Mouse (Mus musculus) hematopoietic stem cell, adult 5-6 weeks (primary cell): ENCODE results near the gene Tctex1d4. TPM values are rescaled to one million over a fixed set of nuclear protein-coding genes. Genes with fewer than 3 reads are reported as not detected.

ENCODE experiments used
- ATAC-seq, 2 experiments: fragments of 125-278 bp in 1 of 2; replicated peaks in 1 of 2; 2 replicates each; pipeline ENCODE4 v1.8.0; 2016 to 2017; ENCODE audit warnings: inconsistent platforms in 2 of 2, mild to moderate bottlenecking in 2 of 2, moderate number of reproducible peaks in 2 of 2, low read depth in 1 of 2, moderate TSS enrichment in 1 of 2; ENCODE audit not compliant: low FRiP score in 2 of 2, poor library complexity in 2 of 2, severe bottlenecking in 2 of 2, insufficient read depth in 1 of 2, low TSS enrichment in 1 of 2
- total RNA-seq: library from RNA; stranded (forward); fragments of 172-1452, 232-1000 nt; gene quantifications from 2 replicates; pipeline ENCODE4 v1.2.3, GENCODE M21; 2017

The Tctex1d4 gene
- total RNA-seq: not detected in 2 replicates

DNA sequence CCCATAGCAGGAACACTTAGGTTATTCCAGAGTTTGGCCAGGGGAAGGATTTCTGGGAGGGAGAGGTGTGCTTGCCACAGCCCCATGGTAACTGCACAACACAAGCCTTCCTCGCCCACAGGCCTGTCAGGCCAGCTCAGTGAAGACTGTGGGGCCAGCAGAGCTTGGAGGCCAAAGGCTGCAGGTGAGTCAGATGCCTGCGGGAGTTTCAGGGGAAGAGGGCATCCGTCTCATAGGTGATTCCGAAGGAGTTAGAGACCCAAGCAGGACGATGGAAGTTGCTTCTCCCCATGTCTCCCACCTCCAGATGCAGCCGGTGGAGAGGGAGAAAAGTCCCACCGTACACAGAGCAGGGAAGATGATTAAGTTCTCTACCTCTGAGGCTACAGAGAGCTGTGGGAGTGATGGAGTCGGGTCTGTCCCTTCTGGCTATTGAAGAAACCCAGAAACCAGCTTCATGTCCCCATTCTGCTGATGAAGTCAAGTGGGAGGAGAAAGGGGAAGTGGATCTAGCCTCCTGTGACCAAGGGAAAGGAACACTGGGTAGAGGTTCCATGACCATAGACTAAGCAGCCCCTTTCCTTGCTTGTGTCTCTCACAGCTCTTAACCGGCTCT lies at the start of gene Tctex1d4:
Tctex1d4 (plus strand) TSS at position 120 of the 616 bp plus-strand sequence.
- peak; percentile 9 to 20; a peak in 1 of 4 replicates for ATAC-seq

DNA sequence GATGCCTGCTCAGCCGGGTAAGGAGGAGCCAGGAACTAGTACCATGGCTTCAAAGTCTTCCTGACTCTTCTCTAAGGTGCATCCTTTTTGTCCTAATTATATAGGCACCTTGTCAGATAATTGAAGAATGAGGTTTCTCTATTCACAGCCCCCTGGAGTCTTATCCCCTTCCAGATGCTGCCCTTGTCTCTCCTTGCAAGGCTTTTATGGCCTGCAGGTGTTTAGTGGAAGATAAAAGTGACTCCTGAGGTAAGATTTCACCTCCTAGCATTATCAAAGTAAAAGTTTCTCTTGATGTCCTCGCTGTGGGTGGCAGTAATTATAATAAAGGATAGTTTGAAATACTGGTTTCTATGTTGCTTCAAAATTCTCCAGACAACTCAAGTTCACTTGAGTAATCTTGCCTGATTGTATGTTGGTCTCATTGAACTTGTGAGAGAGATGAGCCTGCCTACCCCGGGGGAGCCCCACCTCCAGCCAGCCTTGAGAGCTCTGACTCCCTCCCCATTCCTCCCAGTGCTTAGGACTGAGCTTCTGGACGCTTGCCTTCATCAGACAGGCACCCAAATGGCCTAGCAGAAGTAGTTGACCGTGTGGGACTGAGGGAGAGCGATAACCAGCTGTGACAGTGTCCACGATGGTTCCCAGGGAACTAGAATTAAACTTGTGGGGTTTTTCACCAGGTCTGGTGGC lies 38.5 kb upstream of the Tctex1d4 start:
- no peak for ATAC-seq

DNA sequence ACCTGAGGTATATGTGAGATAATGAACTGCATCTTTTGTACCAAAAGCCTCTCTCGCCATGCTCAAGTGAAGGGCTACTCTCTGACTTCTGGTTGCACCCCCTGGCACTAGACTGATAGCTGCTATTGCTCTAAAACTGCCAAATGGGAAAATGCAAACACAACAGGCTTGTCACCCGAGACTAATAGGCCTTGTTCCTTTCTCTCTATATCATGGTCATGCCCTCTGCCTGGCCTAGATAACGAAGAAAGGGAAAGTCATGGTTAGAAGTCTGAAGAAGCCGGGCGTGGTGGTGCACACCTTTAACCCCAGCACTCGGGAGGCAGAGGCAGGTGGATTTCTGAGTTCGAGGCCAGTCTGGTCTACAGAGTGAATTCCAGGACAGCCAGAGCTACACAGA lies 36.0 kb upstream of the Tctex1d4 start:
- ATAC-seq: no peak

DNA sequence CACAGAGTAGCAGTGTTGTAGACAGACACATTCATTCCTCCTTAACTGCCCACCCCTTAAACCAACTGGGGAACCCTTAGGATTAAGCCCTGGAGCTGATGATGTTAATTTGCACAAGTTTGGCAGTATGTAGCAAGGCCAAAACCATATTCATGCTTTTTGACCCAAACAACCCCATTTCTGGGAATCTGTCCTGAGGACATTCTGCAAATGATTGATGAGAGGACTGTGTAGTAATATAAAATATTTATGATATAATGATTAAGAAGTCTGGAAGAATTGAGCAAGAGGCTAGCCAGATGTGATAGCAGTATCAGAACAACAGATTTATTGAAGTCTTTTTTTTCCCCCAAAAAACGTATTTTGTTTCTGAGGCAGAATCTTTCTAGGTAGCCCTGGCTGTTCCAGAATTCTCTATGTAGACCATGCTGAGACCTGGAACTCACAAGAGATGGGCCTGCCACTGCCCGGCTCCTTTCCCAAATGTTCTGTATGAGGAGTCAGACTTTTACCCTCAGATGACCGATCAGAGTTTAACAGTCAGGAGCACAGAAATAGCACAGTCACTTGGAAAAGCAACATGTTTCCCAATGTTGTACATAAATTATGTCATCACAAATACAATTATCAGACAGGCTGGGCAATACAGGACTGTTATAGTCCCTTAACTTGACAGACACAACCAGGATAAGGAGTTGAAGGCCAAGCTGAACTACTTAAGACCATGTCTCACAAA lies 31.8 kb upstream of the Tctex1d4 start:
- ATAC-seq: no peak

DNA sequence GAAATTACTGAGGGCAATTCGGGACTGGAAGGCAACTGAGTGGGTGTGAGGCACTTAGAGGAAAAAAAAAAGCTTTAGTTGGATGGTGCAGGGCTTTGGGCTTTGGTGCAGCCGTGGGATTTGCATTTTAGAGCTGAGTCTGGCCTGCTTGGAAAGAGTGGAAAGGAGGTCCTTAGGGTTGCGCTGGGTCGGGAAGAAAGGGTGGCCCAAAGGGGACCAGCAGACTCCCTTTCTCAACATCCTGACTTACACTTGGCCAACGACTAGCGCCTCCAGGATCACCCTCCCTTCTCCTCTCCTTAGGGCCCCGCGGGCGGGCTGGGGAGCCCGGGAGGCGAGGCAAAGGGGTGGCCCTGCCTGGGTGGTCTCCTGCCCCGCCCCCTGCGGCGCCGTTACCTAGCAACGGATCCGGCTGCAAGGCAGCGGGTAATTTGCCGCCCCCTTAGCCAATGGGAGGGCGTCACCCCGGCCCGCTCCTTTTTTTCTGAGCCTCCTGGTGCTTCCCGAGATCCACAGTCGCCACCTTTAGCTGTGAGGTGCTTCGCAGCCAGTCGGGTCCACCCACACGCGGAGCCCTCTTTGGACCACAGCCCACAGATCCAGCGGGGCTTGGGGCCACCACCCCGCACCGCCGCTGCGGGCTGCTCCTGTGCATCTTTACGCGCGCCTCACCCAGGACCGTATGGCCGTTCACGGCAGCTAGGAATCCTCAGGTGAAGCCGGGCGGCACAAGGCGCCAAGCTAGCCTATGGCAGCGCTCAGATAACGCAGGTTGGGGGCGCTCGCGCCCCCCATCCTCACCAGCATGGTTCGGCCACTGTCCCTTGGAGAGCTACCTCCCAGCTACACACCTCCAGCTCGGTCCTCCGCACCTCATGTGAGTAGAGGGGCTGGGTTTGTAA lies 30.8 kb upstream of the Tctex1d4 start, which contains the start of gene Ptch2:
Ptch2 (plus strand) TSS at position 525 of the 902 bp plus-strand sequence.
- peak; percentile 22 to 56; a peak in 2 of 4 replicates for ATAC-seq

DNA sequence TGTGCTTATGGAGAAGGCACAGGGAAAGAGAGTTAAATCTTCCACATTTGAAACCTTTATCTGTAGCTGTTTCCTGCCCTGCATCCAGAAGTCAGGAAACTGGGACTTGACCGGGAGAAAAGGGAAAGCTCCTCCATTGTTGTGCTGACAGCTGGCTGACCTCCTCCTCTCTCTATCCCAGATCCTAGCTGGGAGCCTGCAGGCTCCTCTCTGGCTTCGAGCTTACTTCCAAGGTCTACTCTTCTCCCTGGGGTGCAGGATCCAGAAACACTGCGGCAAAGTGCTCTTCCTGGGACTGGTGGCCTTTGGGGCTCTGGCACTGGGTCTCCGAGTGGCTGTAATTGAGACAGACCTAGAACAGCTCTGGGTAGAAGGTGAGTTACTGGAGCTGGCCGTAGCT lies 29.9 kb upstream of the Tctex1d4 start:
- ATAC-seq: no peak

DNA sequence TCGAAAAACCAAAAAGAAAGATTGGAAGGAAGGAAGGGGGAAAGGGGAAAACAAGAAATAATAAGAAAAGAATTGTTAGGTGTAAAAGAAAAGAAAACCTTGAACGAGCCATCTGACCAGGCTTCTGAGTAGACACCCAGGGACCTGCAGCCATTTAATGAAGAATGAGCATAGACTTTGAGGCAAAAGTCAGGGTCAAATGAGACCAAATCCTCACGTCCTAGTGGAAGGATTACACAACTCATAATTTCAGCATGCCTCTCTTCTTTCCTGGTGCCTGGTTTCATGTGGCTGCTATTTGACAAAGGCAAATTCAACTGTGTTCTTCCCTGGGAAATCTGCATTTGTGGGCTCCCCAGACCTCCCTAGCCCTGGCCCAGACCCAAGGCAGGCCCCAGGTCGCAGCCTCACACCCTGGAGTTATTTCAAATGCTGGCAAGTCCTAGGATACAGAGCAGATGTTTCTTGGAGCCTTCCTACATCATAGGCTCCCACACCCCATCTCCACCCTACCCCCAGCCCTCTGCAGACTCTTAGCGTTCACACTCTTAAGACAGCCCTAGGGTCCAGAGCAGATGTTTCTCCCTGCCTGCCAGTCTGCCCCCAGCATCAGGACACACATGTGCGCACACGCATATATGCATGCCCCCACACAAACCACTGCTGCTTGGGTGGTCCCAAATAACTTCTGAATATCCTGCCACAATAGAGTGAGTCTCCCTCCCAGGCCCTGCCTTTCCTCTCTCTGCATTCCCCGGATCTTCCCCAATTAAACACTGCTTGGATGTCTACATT lies 28.4 kb upstream of the Tctex1d4 start:
- ATAC-seq: no peak

DNA sequence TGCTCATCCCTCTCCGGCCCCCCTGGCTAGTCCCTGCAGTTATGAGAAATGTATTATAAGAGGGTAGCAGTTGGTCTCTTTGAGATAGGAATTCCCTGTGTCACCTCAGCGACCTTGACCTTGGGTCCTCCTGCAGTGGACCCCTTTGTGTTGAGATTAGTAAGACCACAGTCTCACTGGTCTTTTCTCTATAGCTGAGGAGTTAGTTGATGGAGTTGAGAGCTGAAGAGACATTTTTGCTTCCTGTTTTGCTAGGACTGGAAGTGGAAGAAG lies 27.9 kb upstream of the Tctex1d4 start:
- no peak for ATAC-seq

DNA sequence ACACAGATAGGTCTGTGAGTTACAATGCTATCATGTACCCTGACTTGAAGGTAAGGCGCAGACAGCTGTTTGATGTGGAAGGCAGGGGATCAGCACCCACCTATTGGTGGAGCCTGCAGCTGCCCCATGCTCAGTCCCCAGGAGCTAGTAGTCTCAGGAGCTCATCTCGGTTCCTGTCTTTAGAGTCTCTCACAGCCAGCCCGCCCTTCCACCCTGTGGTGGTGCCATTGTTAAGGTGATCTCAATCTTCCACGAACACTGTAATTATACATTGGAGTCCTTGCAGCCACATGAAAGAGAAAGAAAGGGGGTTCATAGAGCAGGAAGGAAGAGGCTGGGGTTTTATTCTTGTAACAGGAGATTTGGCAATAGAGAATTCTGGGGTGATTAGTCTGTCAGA lies 26.6 kb upstream of the Tctex1d4 start:
- no peak for ATAC-seq

DNA sequence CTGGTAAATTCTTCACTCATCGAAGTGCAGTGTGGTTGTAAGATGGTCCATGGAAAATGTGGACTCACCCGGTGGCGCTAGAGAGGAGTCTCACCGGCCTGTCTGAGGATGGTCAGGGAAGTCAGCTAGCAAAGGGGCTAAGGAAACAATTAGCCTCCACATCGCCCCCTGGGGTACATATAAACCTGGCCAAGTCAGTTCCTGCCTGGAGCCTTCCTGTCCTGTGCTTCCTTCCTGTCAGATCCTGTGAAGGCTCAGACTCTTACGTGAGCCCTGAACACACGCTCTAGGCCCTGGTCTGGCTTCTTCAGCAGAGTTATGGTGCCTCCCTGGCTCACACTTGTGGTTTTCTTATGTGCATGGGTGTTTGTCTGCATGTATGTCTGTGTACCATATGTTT lies 25.4 kb upstream of the Tctex1d4 start:
- 0 out of 4 replicates have a peak, but pooled peaks of 1 of the 2 experiments have one; percentile 14 for ATAC-seq

DNA sequence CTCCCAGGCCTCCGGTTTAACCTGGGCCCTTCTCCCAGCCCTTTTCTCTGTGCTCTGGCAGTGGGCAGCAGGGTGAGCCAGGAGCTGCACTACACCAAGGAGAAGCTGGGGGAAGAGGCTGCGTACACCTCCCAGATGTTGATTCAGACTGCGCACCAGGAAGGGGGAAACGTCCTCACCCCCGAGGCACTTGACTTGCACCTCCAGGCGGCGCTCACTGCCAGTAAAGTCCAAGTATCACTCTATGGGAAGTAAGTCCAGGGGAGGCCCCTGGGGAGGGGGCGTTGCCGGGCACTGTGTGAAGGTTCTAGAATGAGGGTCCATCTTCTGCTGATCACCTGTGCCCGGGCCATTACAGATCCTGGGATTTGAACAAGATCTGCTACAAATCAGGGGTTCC lies 21.9 kb upstream of the Tctex1d4 start:
- ATAC-seq: no peak

DNA sequence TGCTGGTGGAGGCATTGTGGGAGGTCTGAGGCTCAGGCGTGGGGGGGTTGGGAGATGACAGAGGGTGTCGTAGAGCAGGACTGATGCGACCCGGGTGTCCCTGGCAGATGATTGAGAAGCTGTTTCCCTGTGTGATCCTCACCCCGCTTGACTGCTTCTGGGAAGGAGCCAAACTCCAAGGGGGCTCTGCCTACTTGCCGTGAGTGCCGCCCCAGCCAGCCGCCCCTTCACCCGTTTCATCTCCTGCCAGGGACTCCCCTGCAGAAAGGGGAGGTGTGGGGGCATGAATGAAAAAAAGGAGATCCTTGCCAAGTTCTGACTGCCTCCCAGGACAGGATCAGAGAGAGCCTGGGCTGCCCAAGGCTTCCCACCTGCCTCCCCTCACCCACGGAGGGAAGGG lies 21.5 kb upstream of the Tctex1d4 start:
- ATAC-seq: no peak

DNA sequence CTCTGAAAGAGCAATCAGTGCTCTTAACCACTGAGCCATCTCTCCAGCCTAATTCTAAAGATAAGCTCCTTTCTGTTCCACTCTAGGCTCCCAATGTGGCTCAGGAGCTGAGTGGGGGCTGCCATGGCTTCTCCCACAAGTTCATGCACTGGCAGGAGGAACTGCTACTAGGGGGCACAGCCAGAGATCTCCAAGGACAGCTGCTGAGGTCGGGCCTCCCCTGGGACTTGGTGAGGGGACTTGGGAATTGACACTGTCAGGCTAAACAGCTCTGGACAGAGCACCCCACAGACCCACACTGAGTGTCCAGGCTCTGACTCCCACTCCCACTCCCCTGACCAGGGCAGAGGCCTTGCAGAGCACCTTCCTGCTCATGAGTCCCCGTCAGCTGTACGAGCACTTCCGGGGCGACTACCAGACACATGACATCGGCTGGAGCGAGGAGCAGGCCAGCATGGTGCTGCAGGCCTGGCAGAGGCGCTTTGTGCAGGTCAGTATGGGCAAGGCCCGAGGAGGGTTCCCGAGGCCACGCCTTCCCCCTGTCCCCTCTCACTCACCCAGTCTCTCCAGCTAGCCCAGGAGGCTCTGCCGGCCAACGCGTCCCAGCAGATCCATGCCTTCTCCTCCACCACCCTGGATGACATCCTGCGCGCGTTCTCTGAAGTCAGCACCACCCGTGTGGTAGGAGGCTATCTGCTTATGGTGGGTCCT lies 18.6 kb upstream of the Tctex1d4 start:
- no peak for ATAC-seq

DNA sequence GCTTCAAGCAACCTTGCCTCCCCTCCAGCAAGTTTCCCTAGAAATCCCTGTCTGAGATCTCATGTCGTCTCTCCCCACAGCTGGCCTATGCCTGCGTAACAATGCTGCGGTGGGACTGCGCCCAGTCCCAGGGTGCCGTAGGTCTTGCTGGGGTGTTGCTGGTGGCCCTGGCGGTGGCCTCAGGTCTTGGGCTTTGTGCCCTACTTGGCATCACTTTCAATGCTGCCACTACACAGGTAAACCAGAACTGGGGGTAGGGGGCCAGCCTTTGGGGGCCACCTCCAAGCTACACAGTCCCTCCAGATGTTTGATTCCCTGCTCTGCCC lies 18.1 kb upstream of the Tctex1d4 start:
- ATAC-seq: no peak

DNA sequence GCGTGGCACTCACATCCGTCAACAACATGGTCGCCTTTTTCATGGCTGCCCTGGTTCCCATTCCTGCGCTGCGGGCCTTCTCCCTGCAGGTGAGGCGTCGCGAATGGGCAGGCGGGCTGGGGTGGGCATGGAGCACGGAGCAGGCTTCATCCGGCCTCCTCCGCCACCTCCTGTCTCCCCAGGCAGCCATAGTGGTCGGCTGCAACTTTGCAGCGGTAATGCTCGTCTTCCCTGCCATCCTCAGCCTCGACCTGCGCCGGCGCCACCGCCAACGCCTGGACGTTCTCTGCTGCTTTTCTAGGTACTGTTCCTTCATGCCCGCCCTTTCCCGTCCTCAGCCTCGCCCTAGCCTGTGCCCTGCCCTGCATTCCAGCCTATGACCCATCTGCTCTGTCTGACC lies 17.3 kb upstream of the Tctex1d4 start:
- no peak for ATAC-seq

DNA sequence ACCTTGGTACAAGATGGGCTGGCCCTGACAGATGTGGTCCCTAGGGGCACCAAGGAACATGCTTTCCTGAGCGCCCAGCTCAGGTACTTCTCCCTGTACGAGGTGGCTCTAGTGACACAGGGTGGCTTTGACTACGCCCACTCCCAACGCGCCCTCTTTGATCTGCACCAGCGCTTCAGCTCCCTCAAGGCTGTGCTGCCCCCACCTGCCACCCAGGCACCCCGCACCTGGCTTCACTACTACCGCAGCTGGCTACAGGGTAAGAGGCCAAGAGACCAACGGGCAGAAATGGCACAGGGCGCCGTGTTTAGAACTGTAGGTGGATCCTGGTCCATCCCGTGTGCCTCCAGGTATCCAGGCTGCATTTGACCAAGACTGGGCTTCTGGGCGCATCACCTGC lies 16.3 kb upstream of the Tctex1d4 start:
- no peak for ATAC-seq

DNA sequence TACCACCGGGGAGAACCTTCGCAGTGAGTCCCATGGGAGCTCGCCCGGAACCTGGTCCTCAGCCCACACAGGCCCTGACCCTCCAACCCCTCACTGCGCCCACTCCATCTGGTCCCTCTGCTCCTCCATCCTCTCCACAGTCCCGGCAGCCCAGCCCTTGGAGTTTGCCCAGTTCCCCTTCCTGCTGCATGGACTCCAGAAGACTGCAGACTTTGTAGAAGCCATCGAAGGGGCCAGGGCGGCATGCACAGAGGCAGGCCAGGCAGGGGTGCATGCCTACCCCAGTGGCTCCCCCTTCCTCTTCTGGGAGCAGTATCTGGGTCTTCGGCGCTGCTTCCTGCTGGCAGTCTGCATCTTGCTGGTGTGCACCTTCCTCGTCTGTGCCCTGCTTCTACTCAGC lies 15.6 kb upstream of the Tctex1d4 start:
- ATAC-seq: no peak
